Mouse (Mus musculus): ENCODE data around the gene Fam209. TPM values are rescaled to one million over a fixed set of nuclear protein-coding genes. Genes with fewer than 3 reads are reported as not detected.

The Fam209 gene
- total RNA-seq, 2 experiments from 2014 or later, result not detected

- DNase-seq (ENCODE audit: low spot score), result no peak
- intact Hi-C loops (cut with DNase I), result loop anchor here (5.0 kb wide), 2 partner anchors 352 to 612 kb away; no protein-coding TSS in a partner anchor
Measured at GRCm38 (mm10) chr2:172474970-172475369, 2.6 kb downstream of the Fam209 start.

- intact Hi-C loops (cut with DNase I), result loop anchor here (5.0 kb wide), 2 partner anchors 351 to 611 kb away; no protein-coding TSS in a partner anchor
- DNase-seq (ENCODE audit: low spot score), result no peak
Measured at GRCm38 (mm10) chr2:172476707-172477260, 4.5 kb downstream of the Fam209 start.

- intact Hi-C loops (cut with DNase I), result loop anchor here (5.0 kb wide), 2 partner anchors 350 to 610 kb away; no protein-coding TSS in a partner anchor
- DNase-seq (ENCODE audit: low spot score), result no peak
Measured at GRCm38 (mm10) chr2:172477350-172477749, 5.0 kb downstream of the Fam209 start.

GRCm38 (mm10) chr2:172477860-172478259 is 5.5 kb downstream of the Fam209 start:
- intact Hi-C loops (cut with DNase I), result loop anchor here (1.0 to 5.0 kb wide), 4 partner anchors 23 to 609 kb away; no protein-coding TSS in a partner anchor
- no peak for DNase-seq (ENCODE audit: low spot score)

- intact Hi-C loops (cut with DNase I), result no loop called here
- DNase-seq (ENCODE audit: low spot score), result no peak
Measured at GRCm38 (mm10) chr2:172480296-172480695, 8.0 kb downstream of the Fam209 start.

GRCm38 (mm10) chr2:172481654-172482385 is 9.5 kb downstream of the Fam209 start:
- intact Hi-C loops (cut with DNase I), result no loop called here
- no peak for DNase-seq (ENCODE audit: low spot score)

GRCm38 (mm10) chr2:172483766-172484413 is 11.6 kb downstream of the Fam209 start:
- no peak for DNase-seq (ENCODE audit: low spot score)

GRCm38 (mm10) chr2:172484696-172485370 is 12.5 kb downstream of the Fam209 start:
- intact Hi-C loops (cut with DNase I), result no loop called here
- no peak for DNase-seq (ENCODE audit: low spot score)

More at GRCm38 (mm10) chr2:172483766-172484413, 11.6 kb downstream of the Fam209 start:
- intact Hi-C loops (cut with DNase I), result no loop called here

GRCm38 (mm10) chr2:172496736-172497345 is 24.5 kb downstream of the Fam209 start:
- intact Hi-C loops (cut with DNase I), result no loop called here
- no peak for DNase-seq (ENCODE audit: low spot score)

- intact Hi-C loops (cut with DNase I), result no loop called here
- DNase-seq (ENCODE audit: low spot score), result no peak
Measured at GRCm38 (mm10) chr2:172498823-172499222, 26.5 kb downstream of the Fam209 start.

GRCm38 (mm10) chr2:172500752-172501316 is 28.5 kb downstream of the Fam209 start:
- no peak for DNase-seq (ENCODE audit: low spot score)
- intact Hi-C loops (cut with DNase I), result loop anchor here (1.0 to 5.0 kb wide), 2 partner anchors 23 to 279 kb away; no protein-coding TSS in a partner anchor

GRCm38 (mm10) chr2:172501341-172501740 is 29.0 kb downstream of the Fam209 start:
- intact Hi-C loops (cut with DNase I), result loop anchor here (1.0 to 5.0 kb wide), 2 partner anchors 23 to 279 kb away; no protein-coding TSS in a partner anchor
- DNase-seq (ENCODE audit: low spot score), result no peak

- no peak for DNase-seq (ENCODE audit: low spot score)
- intact Hi-C loops (cut with DNase I), result loop anchor here (5.0 kb wide), 1 partner anchor 280 kb away; no protein-coding TSS in a partner anchor
Measured at GRCm38 (mm10) chr2:172502168-172502567, 29.8 kb downstream of the Fam209 start.

GRCm38 (mm10) chr2:172506121-172506520 is 33.8 kb downstream of the Fam209 start:
- DNase-seq (ENCODE audit: low spot score), result no peak
- intact Hi-C loops (cut with DNase I), result no loop called here

- DNase-seq (ENCODE audit: low spot score), result no peak
- intact Hi-C loops (cut with DNase I), result no loop called here
Measured at GRCm38 (mm10) chr2:172510056-172510712, 37.9 kb downstream of the Fam209 start.

GRCm38 (mm10) chr2:172510899-172511298 is 38.6 kb downstream of the Fam209 start:
- intact Hi-C loops (cut with DNase I), result no loop called here
- no peak for DNase-seq (ENCODE audit: low spot score)

- intact Hi-C loops (cut with DNase I), result no loop called here
- no peak for DNase-seq (ENCODE audit: low spot score)
Measured at GRCm38 (mm10) chr2:172516407-172516992, 44.2 kb downstream of the Fam209 start.

GRCm38 (mm10) chr2:172520616-172521371 is 48.5 kb downstream of the Fam209 start:
- DNase-seq (ENCODE audit: low spot score), result no peak
- intact Hi-C loops (cut with DNase I), result no loop called here
